Mouse (Mus musculus): ENCODE results near the gene Zfp598. TPM values are rescaled to one million over a fixed set of nuclear protein-coding genes. Genes with fewer than 3 reads are reported as not detected.

Zfp598 gene
- total RNA-seq (2021): 10 to 100 TPM; 40.1 to 43.6 TPM
- long read RNA-seq, transcript Zfp598-202 (12 exons, 3,352 nt): major isoform, 9 of 20 reads
- long read RNA-seq, partial matches to known transcripts: 2 of 20 reads
- long read RNA-seq, other reads (novel, unspliced or antisense): 8 of 20 reads

DNA sequence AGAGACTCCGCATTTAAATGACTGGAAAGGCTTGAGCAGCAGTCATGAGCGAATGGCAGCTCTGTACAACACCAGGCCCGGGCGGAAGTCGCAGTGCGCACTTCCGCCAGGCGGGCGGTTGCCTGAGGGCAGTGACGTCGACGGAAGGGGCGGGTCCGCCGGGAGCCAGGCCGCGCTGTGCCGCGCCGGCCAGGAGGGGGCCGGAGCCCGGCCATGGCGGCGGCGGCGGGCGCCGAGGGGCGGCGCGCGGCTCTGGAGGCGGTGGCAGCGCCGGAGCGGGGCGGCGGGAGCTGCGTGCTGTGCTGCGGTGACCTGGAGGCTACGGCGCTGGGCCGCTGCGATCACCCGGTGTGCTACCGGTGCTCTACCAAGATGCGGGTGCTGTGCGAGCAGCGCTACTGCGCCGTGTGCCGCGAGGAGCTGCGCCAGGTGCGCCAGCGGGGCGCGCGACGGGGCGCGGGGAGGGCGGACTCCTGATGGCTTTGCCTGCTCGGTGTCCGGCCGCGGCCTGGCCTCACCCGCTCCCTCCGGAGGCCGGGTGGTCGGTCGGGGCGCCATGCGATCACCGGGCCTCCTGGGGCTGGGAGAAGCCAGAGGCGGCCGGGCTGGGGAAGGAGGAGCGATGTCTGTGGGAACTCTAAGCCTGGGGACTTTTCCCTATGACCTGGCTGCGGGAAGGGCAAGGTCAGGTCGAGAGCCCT lies at the start of gene Zfp598:
Gene Zfp598, plus strand, starts transcription at position 143 of the 701 bp plus-strand sequence.
- DNase-seq (ENCODE audit: low spot score in 2 of 2): peak; percentile 93 to 94

DNA sequence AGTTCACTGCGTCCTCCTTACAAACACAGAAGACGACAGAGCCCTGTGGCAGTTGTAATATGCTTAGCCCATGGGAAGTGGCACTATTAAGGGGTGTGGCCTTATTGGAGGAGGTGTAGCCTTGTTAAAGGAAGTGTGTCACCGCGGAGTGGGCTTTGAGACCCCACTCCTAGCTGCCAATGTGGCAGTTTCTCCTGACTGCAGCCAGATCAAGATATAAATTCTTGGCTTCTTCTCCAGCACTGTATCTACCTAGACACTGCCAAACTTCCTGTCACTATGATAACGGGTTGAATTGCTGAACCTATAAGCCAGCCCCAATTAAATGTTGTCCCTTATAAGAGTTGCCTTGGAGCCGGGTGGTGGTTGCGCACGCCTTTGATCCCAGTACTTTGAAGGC lies 44.0 kb upstream of the Zfp598 start:
- no peak for DNase-seq (ENCODE audit: low spot score in 2 of 2)

DNA sequence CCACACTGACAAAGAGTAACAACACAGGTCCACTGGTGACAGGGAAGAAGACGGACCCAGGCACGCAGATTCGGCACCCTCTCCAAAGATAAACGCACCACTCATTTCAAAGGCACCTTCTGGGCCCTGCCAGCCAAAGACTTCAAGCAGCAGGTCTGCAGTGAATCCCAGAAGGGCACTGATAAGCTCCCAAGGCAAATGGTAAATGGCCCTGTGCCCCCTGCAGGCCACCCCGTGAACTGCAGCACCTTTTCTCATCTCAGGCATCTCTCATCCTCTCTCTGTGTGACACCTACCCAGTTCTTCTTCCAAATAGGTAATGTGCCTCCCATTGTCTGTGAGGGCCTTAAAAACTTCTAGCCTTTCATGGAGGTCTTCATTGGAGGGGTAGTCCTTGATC lies 40.8 kb upstream of the Zfp598 start:
- peak; percentile 71 to 72 for DNase-seq (ENCODE audit: low spot score in 2 of 2)

DNA sequence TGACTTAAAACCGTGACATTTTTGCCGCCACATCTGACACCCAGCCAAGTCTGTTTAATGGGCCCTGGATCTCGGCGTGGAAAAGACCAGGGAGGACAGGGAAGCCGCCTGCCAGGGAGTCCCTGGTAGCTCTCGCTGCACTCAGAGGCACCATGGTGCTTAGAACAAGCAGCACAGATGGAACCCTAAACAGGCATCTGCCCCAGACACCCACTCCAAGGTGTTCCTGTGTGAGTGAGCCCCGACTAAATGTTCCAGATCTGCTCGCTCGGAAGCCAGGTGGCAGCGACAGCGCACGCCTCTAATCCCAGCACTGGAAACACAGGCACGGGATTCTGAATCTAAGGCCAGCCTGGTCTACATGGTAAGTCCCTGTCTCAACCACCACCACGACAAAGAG lies 39.4 kb upstream of the Zfp598 start:
- DNase-seq (ENCODE audit: low spot score in 2 of 2): peak; percentile 46 to 56

DNA sequence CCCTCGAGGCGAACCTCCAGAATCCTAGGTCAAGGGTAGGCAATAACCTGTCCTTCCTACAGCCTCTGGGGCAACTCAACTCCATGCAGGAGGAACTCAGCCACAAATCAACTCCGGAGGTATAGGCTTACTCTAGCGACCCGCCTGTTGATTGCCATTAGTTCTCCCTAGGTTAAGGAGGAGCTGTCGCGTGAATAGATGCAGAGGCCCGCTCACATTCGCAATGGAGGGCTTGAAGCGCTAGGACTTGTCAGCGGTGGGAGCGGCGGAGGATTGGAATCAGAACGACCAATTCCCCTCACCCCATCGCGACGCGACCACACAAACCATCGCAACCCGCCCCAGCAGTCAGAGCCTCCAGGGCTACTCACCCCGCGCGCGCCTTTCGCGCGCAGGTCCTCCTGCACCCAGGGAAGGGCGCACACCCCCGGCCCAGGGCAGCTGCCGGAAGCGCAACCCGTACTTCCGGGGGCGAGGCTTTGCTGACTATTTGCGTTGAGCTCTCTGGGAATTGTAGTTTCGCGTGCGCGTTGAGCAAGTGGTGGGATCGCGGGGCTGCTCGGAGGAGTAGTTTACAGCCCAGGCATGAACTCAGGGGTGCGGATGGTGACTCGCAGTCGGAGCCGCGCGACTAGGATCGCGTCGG lies 37.2 kb upstream of the Zfp598 start, which contains the start of the genes Tsc2 and Nthl1:
Gene Tsc2, minus strand, starts transcription at position 464 of the 646 bp plus-strand sequence.
Gene Nthl1, plus strand, starts transcription at position 514 of the 646 bp plus-strand sequence.
- peak; percentile 83 to 85 for DNase-seq (ENCODE audit: low spot score in 2 of 2)

DNA sequence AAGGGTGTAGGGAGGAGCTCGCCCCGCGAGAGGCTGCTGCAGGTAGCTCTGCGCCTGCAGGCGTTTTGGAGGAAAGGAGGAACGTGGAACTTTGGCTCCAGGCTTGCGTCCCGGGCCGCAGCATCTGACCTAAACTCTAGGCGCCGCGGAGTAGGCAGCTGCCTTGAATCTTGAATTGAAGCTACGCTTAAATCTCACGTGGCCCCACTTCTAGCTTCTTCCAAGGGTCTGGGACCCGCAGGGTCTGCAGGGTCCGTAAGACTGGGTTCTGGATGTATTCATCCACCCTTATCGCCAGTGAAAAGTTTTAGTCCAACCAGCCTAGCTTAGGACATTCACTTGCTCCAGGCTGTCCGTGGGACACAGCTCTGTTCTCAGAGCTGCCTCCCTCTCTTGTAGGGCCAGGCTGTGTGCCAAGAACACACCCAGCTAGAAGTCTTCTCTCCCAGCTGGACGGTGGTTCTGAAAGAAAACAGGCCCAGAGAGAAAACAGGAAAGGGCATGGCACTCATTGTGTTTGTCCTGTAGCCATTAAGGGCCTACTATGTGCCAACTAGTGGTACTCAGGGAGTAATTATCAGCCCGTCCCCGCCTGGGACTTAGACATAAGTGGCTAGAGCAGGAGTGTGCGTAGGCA lies 36.6 kb upstream of the Zfp598 start:
- DNase-seq (ENCODE audit: low spot score in 2 of 2): no peak

DNA sequence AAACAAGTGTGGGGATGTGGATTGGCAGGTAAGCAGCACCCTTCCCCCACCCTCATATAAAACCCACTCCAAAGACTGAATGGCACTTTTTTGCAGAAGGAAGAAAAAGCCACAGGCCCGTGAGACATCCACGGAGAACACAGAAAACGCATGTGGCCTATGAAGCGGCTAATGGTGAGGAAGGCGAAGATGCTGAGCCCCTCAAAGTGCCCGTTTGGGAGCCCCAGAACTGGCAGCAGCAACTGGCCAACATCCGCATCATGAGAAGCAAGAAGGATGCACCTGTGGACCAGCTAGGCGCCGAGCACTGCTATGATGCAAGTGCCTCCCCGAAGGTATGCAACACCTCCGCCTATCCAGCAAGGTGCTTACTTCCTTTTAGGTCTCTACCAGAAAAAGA lies 35.7 kb upstream of the Zfp598 start:
- no peak for DNase-seq (ENCODE audit: low spot score in 2 of 2)

DNA sequence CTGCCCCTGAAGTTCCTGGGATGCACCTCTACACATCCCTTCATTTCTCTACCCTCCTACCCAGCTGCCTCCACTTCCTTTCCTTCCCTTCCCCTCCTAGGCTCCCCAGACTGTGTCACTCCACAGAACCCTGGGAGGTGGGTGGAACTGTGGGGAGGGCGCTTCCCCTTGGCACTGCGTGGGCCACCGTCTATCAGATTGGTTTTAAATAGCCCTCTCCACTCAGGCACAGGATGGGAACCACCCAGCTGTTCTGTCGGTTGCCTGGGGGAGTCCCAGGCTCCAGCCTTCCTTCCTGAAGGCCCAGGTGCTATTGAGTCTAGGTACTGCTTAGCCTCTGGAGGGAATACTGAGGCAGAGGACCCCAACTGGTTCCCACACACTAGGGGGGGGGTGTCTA lies 34.5 kb upstream of the Zfp598 start:
- no peak for DNase-seq (ENCODE audit: low spot score in 2 of 2)

DNA sequence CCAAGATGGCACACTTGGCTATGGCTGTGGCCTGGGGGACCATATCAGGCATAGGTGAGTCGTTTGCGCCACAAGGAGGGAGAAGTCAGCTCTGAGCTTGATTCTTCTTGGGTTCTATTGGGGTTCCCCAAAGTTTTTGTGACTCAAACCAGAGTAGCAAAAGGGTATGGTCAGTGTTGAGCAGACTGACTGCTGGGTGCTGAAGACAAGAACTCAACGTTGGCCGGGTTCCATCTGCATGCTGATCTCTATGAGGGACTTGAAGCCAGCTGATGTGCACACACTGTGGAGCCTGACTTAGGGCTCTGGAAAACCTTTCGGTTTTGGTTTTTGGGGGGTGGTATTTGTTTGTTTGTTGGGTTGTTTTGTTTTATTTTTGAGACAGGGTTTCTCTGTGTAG lies 33.8 kb upstream of the Zfp598 start:
- DNase-seq (ENCODE audit: low spot score in 2 of 2): no peak

DNA sequence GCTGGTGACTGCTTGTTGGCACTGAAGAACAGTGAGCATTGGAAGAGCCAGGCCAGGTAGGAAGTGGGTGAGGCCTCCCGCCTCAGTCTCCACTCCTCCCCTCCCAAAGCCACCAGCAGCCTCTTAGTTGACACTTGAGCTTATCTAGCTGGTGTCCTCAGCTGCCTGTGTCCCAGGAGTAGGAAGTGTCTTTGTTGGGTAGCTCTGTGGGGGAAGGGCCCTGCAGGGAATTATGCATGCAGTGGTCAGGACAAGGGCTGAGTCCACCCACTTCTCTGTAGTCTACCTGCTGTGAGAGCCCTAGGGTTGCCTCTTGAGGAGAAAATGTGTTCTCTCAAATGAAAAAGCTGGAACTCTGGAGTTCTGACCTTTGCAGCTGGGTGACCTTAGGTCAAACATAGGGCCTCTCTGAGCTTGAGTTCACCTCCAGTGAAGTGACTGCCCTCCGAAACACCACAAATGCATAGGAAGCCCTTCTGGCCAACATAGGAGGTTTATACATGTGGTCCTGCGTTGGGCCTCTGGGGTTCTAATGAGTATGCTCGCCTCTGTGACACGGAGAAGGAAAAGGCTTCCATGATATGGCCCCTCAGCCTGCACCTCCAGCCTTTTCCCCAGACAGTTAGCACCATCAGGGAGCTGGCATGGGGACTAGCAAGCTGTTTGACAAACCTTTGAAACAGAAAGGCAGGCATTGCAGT lies 32.6 kb upstream of the Zfp598 start:
- no peak for DNase-seq (ENCODE audit: low spot score in 2 of 2)

DNA sequence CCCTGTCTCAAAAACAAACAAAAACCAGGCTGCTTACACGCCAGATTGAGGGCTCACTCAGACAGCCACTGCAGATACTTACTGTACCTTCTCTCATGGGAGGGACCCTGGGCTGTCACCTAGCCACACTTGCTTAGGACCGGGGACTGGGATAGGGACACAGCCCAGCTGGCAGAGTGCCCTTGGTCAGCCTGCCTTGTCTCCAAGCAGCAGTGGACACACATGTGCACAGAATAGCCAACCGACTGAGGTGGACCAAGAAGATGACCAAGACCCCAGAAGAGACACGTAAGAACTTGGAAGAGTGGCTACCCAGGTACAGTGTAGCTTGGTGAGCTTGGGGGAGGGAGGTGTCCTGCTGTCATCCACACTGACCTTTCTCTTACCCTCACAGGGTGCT lies 31.3 kb upstream of the Zfp598 start:
- no peak for DNase-seq (ENCODE audit: low spot score in 2 of 2)

DNA sequence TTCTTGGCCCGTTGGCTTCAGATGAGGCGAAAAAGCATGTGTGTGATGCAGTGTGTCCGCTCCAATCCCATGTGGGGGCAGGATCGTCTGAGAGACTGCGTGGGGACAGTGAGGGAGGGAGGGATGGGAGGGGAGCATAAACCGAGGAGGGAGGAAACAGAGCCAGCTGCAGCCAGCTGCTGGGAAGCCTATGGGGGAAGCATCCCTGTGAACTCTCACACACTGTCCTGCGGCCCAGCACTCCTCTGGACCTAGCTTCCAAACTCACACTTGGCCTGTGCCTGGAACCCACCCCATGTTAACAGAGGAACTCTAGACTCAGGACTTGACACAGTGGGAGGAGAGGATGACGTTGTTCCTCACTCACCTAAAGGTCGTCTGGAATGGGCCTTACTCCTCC lies 30.6 kb upstream of the Zfp598 start:
- no peak for DNase-seq (ENCODE audit: low spot score in 2 of 2)

DNA sequence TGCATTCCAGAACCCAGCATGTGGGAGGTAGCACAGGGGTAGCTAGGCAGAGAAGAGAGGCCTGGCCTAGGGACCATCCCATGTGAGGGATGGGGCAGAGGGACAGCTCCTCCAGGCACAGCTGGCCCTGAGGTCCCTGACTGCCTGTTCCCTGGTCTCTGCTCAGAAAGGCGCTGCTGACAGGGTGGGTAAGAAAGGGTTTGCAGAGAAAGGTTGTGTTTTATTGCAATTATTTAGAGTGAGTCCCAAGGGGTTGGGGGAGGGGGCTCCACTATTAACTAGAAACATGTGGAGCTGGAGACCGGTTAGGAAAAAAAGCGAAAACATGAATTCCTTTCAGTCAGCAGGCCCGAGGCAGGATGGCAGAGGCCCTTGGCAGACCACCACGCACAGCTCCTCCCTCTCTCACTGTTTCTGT lies 29.9 kb upstream of the Zfp598 start:
- DNase-seq (ENCODE audit: low spot score in 2 of 2): no peak

DNA sequence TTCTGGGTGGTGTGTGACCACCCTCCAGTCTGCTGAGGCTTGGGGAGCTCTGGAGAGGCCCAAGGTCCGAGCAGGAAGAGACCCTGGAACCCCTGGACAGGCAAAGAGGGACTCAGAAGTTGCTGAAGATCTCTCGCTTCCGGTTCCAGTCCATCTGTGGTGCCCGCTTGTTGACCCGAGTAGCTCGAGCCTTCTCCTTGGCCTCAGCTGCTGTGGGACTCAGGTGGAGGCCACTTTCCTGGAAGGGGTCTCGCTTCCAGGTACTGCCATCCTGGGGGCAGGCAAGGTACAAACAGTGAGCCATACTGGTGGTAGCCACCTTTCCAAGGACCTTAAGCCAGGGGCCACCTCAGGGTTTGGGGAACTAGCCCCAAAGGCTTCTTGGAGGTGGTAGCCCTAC lies 29.4 kb upstream of the Zfp598 start:
- DNase-seq (ENCODE audit: low spot score in 2 of 2): no peak

DNA sequence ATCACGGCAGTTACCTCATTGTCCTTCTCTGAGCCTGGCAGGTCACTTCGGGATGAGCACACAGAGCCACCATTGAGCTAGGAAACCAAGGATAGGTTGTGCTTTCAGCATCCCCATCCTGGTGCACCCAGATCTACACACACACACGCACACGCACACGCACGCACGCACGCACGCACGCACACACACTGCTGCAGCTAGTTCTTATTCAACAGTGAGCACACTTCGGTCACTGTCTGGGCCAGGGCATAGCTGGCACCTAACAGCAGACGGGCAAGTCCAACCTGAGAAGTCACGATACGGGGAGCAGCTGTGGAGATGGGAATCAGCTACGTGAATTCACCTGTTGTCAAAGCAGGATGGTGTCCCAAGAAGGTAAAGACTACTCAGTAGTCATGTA lies 28.9 kb upstream of the Zfp598 start:
- DNase-seq (ENCODE audit: low spot score in 2 of 2): no peak

DNA sequence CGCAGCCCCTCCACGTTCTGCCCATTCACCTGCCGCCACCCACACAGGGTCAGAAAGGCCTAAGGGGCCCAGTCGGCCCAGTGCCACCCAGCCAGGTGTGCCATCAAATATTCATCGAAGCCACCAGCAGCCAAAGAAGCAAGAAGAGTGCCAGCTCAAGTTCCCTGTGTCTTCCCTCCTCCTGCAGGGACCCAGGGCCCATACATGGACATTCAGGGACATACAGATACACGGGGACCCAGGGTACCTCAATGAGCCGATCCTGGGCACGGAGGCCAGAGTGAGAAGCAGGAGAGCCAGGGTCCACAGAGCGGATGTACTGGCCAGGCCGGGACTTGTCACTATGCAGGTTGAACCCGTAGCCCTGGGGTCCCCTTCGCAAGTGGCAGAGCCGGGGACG lies 27.5 kb upstream of the Zfp598 start:
- no peak for DNase-seq (ENCODE audit: low spot score in 2 of 2)

DNA sequence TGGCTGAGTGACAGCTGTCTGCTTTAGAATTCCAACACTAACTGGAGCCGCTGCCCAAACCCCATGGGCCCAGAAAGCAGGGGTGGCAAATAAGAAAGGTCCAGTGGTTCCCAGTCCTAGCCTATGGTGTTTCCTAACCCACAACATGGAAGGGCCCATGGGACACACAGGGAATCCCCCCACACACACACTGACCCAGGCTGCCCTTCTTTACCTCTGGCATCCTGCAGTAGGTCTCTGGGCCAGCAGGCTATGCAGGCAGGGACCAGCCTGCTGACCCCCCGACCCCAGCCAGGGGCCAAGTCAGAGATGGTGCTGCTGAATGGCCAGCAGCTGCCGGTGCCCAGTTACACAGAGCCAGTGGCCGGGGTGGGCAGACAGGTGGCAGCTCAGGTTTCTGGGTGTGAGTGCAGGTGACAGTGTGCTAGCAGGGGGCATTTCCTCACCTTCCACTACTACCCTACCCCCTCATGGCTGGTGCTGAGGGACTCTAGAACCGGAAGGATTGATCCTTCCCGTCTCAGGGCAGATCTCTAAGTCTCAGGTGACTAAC lies 26.6 kb upstream of the Zfp598 start:
- no peak for DNase-seq (ENCODE audit: low spot score in 2 of 2)

DNA sequence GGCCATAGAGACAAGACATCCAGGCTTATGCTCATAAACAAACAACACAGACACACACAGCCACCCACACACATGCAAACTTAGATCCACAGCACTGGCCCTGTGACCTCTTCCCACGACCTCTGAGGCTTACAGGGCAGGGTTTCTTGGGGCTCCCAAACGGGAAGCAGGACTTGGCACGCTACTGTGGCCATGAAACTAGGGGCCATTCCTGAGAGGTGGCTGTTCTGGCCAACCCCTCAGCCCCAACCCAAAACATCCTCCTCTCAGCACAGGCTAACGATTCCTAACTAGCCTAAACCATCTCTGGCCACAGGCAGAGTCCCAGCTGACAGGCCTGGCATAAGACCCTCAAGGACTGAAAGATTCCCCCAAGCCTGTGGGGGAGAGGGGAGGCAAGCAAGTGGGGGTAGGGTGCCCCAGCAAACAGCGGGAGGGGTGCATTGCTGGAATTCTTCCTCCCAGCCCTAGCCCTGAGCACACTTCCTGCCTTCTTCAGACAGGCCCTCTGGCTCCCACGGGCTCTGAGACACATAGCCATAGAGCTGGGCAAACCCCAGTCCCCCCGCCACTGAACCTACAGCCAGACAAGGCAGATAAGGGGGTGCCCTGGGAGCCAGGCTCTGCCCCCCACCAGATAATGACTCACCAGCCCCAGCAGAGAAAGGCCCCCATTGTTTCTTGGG lies 25.3 kb upstream of the Zfp598 start:
- DNase-seq (ENCODE audit: low spot score in 2 of 2): no peak

DNA sequence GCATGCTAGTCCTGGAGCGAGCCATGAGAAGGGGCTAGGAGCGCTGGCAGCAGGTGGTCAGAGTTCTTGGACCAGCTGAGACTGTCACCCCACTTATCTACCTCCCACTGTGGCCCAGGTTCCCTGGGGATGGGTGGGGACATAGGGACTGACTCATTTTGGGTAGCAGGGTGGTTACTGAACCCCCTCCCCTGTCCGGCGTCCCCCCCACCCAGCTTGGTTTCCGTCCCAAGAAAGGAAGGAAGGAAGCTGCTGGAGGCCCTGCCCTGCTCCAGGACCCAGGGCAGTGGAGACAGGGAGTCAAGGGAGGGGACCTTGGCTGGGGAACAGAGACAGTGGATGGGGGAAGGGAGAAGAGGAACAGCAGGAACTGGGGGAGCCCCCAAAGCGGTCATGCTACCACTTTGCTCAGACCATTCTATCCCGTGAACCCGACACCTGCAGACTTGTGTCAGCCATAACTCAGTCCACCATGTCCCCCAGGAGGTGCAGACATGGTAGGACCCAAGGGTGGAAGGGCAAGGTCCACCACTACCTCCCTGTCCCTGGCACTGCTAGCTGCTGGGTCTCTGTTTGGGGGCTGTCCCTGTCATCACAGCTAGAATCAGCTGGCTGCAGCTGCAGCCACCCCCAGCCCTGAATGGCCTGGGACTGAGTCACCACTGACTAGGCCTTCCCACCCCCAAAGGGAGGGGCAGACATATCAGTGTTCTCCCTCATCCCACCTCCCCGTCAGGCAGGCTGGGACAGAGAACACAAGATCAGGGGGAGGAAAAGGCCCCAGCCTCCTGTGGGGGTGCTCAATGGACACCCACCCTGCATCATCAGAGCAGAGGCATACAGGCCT lies 24.4 kb upstream of the Zfp598 start:
- no peak for DNase-seq (ENCODE audit: low spot score in 2 of 2)

DNA sequence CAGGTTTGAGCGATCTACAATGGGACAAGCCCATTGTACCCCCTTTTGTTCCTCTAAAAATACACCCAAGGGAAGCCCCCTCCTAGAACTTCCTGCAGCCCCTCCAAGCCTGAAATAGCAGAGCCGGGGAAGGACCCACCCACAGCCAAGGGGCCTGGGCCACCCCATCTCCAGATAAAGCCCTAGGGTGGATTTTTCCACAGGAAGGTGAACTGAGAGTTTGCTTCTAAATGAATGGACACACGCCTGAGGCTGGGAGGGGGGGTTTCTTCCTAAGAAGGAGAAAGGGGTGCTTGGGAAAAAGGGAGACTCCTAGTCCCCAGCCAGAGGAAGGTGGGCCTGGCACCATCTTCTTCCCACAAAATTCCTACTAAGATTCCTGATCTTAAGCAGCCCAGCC lies 23.6 kb upstream of the Zfp598 start:
- no peak for DNase-seq (ENCODE audit: low spot score in 2 of 2)
